Mouse (Mus musculus) right cerebral cortex, postnatal 25 days (tissue): ENCODE results near the gene Tecr.
"Not testable (repeated sequence)": the region's sequence is repeated elsewhere in the genome, so short reads cannot be mapped to it uniquely, and the experiment has no call there.

Experiments
- DNase-seq: peaks from one replicate; pipeline ENCODE4 v3.0.0; 2022

Tecr gene

GRCm38 (mm10) chr8:83578131-83579055 is 29.4 kb downstream of the Tecr start:
- no peak for DNase-seq

- DNase-seq = no peak
Observed at GRCm38 (mm10) chr8:83577384-83577791, 30.4 kb downstream of the Tecr start.

GRCm38 (mm10) chr8:83576921-83577320 is 30.9 kb downstream of the Tecr start:
- no peak for DNase-seq

- no peak for DNase-seq
Observed at GRCm38 (mm10) chr8:83576516-83576895, 31.3 kb downstream of the Tecr start.

- no peak for DNase-seq
Observed at GRCm38 (mm10) chr8:83575561-83576515, 31.9 kb downstream of the Tecr start.

- DNase-seq = no peak
Observed at GRCm38 (mm10) chr8:83574631-83575315, 33.0 kb downstream of the Tecr start.

- no peak for DNase-seq
Observed at GRCm38 (mm10) chr8:83573140-83573875, 34.5 kb downstream of the Tecr start.

GRCm38 (mm10) chr8:83572246-83572812 is 35.4 kb downstream of the Tecr start:
- no peak for DNase-seq

- DNase-seq = no peak
Observed at GRCm38 (mm10) chr8:83571791-83572190, 36.0 kb downstream of the Tecr start.

GRCm38 (mm10) chr8:83571001-83571340 is 36.8 kb downstream of the Tecr start:
- not testable (repeated sequence) for DNase-seq

- DNase-seq = no peak
Observed at GRCm38 (mm10) chr8:83570272-83571000, 37.3 kb downstream of the Tecr start.

- no peak for DNase-seq
Observed at GRCm38 (mm10) chr8:83569165-83569564, 38.6 kb downstream of the Tecr start.

GRCm38 (mm10) chr8:83568755-83569154 is 39.0 kb downstream of the Tecr start:
- DNase-seq = no peak

GRCm38 (mm10) chr8:83568128-83568527 is 39.6 kb downstream of the Tecr start:
- DNase-seq = no peak

- DNase-seq = no peak
Observed at GRCm38 (mm10) chr8:83567668-83568067, 40.1 kb downstream of the Tecr start.

- DNase-seq = peak; percentile 94
Observed at GRCm38 (mm10) chr8:83566469-83567395, 41.0 kb downstream of the Tecr start, which contains the start of gene Ndufb7. Gene Ndufb7 (plus strand): TSS chr8:83566671.

- DNase-seq = no peak
Observed at GRCm38 (mm10) chr8:83565731-83566375, 41.9 kb downstream of the Tecr start.

GRCm38 (mm10) chr8:83563246-83563645 is 44.5 kb downstream of the Tecr start:
- DNase-seq = no peak

- no peak for DNase-seq
Observed at GRCm38 (mm10) chr8:83562669-83563068, 45.1 kb downstream of the Tecr start.
